Mouse (Mus musculus) layer of hippocampus, adult 2 months (tissue): ENCODE results near the gene Tacc3. TPM values are rescaled to one million over a fixed set of nuclear protein-coding genes. Genes with fewer than 3 reads are reported as not detected.

Source experiments
- DNase-seq, 2 experiments: peaks; one replicate each; pipeline ENCODE4 v3.0.0; 2022; ENCODE audit warnings: low spot score in 2 of 2
- H3K27ac ChIP-seq: fragments of 200-600 bp; 2 replicates; pipeline ENCODE4 v1.8.1; 2022
- H3K4me3 ChIP-seq: fragments of 200-600 bp; 2 replicates; pipeline ENCODE4 v1.8.1; 2022; ENCODE audit warnings: mild to moderate bottlenecking
- CTCF ChIP-seq: fragments of 200-600 bp; conservative IDR thresholded peaks from 2 replicates; pipeline ENCODE4 v1.8.1; 2022; ENCODE audit warnings: antibody characterized with exemption, mild to moderate bottlenecking, moderate library complexity
- total RNA-seq, 2 experiments: library from RNA; stranded (reverse); gene quantifications; 2 replicates each; pipeline ENCODE4 v1.2.3; 2021

Tacc3 gene
- total RNA-seq, 2 experiments from 2014 or later = 5.7 to 7.9 TPM

GRCm38 (mm10) chr5:33704945-33705611 lies 47.1 kb downstream of the Tacc3 start:
- peak; percentile 55 to 80 for DNase-seq
- Histone ChIP-seq H3K27ac (peak overlapping the region; percentile 83), H3K4me3 (no peak overlapping the region)
- TF ChIP-seq CTCF = no peak

DNA sequence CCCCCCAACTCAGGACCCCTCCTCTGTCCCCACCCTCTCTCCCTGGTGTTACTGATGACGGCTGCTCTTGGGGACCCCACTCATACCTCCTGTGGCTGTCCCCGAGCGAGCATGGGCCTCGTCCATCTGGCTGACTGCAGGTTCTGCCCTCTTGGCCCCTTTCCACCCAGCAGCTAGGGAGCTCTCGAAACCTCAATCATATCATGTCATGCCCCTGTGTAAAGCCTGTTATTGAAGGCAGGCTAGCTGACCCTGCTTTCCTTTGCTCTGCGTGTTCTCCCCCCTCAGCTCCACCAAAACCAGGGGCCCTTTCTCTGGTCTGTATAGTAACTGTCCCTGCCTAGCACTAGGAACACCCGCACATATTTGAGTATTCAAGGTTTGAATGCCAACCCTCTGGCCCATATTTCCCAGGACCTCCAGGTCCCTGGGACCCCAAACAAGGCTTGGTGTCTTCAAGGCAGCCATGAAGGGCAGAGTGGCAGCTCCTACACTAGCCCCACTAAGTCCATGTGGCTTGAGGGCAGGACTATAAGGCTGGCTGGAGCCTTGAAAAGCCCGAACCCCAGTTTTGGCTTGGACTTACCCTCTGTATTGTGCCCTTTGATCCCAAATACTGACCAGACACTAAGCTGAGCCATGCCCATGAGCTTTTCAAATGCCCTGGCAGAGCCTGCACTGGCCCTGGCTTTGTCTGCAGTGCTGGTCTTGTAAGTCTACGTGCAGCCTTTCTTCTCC lies 47.9 kb downstream of the Tacc3 start:
- peak overlapping the region; percentile 83 for H3K27ac ChIP-seq
- H3K4me3 ChIP-seq = no peak overlapping the region
- no peak for TF ChIP-seq CTCF
- DNase-seq = no peak

DNA sequence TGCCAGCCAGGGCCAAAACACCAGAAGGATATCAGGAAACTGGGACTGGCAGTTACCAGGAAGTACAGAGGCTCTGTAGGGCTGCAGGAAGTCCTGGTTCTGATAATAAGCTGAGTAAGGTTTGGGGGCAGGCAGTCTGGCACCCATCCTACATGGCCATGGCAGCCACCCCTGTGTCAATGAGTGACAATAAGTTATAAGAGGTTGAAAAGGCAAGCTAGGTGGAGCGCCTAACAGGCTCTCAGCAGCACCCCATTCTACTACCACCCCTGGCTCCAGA lies 48.4 kb downstream of the Tacc3 start:
- Histone ChIP-seq H3K27ac (peak overlapping the region; percentile 83; the same call in 1 of the 2 replicates), H3K4me3 (no peak overlapping the region)
- no peak for DNase-seq
- TF ChIP-seq CTCF = no peak

DNA sequence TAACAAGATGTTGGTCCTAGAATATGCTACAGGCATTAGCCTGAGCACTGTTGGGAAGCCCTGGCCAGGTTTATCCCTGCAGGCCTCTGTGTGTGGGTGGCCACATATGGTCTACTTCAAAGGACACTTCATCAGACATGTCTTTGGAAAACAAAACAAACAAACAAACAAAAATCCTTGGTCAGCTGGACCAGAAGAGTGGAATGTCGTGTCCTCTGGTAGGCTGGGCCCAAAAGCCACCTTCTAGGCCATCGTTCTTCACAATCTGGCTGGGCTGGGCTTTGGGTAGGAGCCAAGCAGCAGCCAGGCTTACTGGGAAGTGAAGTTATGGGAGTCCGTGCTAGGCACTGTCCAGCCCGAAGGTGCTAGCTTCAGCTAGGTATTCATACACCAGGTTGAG lies 49.2 kb downstream of the Tacc3 start:
- Histone ChIP-seq H3K4me3 (no peak overlapping the region), H3K27ac (peak overlapping the region; percentile 83; the same call in 1 of the 2 replicates)
- TF ChIP-seq CTCF = no peak
- no peak for DNase-seq

GRCm38 (mm10) chr5:33709037-33709436 lies 51.1 kb downstream of the Tacc3 start:
- Histone ChIP-seq H3K4me3 (no peak overlapping the region), H3K27ac (no peak overlapping the region)
- no peak for TF ChIP-seq CTCF
- DNase-seq = no peak

GRCm38 (mm10) chr5:33712550-33712949 lies 54.6 kb downstream of the Tacc3 start:
- Histone ChIP-seq H3K27ac (no peak overlapping the region), H3K4me3 (no peak overlapping the region)
- no peak for DNase-seq
- no peak for TF ChIP-seq CTCF

DNA sequence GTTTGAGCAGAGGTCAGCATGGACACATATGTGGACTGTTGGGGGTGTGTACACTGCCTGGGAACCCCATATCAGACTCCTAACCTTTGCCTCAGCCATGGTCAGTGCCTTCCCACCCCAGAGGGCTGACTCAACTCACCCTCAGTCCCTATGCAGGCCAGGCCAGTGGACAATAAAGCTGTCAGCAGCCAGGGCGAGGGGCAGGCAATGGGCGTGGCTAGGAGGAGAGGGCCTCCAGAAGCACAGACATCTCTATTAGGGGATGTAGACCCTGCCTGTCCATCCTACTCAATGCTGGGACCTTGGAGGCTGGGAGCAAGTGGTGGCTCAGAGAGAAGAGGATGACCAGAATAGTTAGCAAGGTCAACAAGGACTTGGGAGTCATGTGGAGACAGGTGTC lies 57.3 kb downstream of the Tacc3 start:
- no peak overlapping the region for H3K27ac ChIP-seq

GRCm38 (mm10) chr5:33716467-33716866 lies 58.5 kb downstream of the Tacc3 start:
- DNase-seq = no peak
- TF ChIP-seq CTCF = peak; percentile 16; the same call in 1 of the 2 replicates
- Histone ChIP-seq H3K27ac (no peak overlapping the region), H3K4me3 (no peak overlapping the region)

More for the DNA sequence above, 57.3 kb downstream of the Tacc3 start:
- no peak for TF ChIP-seq CTCF
- no peak for DNase-seq
- H3K4me3 ChIP-seq = no peak overlapping the region

GRCm38 (mm10) chr5:33718460-33718859 lies 60.5 kb downstream of the Tacc3 start:
- no peak for DNase-seq
- Histone ChIP-seq H3K4me3 (no peak overlapping the region), H3K27ac (no peak overlapping the region)
- no peak for TF ChIP-seq CTCF

GRCm38 (mm10) chr5:33720852-33721490 lies 63.0 kb downstream of the Tacc3 start:
- H3K4me3 ChIP-seq = peak overlapping the region; percentile 61
- H3K27ac ChIP-seq = peak overlapping the region; percentile 89; the same call in 1 of the 2 replicates
- TF ChIP-seq CTCF = no peak
- DNase-seq = no peak

- TF ChIP-seq CTCF = peak; percentile 51
- DNase-seq = peak in 1 of 2 experiments; percentile 43
- peak within 1 kb of the TSS; percentile 89 for H3K27ac ChIP-seq
- peak within 1 kb of the TSS; percentile 61 for H3K4me3 ChIP-seq
Observed at GRCm38 (mm10) chr5:33721541-33722265, 63.8 kb downstream of the Tacc3 start, which contains the start of gene Fgfr3. Gene Fgfr3, plus strand, starts transcription at chr5:33721674.

DNA sequence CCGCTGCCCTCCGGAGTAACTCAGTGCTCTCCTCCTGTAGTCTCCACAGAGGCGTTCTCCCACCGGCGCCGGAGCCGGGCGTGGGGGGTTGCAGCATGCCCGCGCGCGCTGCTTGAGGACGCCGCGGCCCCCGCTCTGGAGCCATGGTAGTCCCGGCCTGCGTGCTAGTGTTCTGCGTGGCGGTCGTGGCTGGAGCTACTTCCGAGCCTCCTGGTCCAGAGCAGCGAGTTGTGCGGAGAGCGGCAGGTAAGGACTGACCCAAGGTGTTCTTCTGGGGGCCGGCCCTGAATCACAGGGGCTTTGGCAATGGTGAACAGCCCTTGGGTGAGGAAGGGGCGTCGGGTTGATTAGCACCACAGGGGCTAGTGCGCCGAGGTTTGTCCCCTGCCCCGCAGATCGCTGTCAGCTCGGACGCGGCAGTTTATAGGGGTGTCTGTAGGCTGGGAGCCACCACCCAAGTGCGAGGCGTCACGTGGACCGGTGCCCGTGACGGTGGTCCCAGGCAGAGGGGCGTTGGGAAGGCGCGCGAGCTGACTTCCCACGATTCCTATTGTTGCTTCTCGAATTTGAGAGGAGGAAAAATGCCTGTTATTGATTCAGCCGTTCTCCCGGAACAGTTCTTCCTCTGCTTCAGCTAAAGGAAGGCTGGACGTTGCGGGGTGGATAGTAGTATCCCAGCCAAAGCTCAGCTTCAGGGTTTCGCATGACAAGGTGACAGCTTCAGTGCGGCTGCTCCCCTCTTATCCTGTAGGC lies 64.5 kb downstream of the Tacc3 start:
- no peak for TF ChIP-seq CTCF
- Histone ChIP-seq H3K27ac (peak overlapping the region; percentile 89), H3K4me3 (peak overlapping the region; percentile 61)
- no peak for DNase-seq
